Mouse (Mus musculus) c-Kit-positive CD71-negative TER-119-negative erythroid progenitor cells, embryonic 14.5 days (primary cell): ENCODE data around the gene Rem1.
"Not testable (repeated sequence)": the region's sequence is repeated elsewhere in the genome, so short reads cannot be mapped to it uniquely, and the experiment has no call there.

ENCODE experiments used
- DNase-seq: peaks from one replicate; pipeline ENCODE4 v3.0.0-alpha.2; 2013; ENCODE audit warnings: low read depth

The Rem1 gene

GRCm38 (mm10) chr2:152629239-152629638, 2.5 kb downstream of the Rem1 start:
- DNase-seq = no peak

- DNase-seq = no peak
These were observed 3.2 kb downstream of the Rem1 start for GRCm38 (mm10) chr2:152629904-152630303.

- no peak for DNase-seq
These were observed 6.6 kb downstream of the Rem1 start for GRCm38 (mm10) chr2:152633334-152633733.

GRCm38 (mm10) chr2:152634311-152634710, 7.6 kb downstream of the Rem1 start:
- DNase-seq = no peak

GRCm38 (mm10) chr2:152636246-152637005, 9.7 kb downstream of the Rem1 start:
- DNase-seq = no peak

- DNase-seq = no peak
These were observed 10.2 kb downstream of the Rem1 start for GRCm38 (mm10) chr2:152637006-152637322.

GRCm38 (mm10) chr2:152637381-152637780, 10.6 kb downstream of the Rem1 start:
- DNase-seq = no peak

- no peak for DNase-seq
These were observed 12.1 kb downstream of the Rem1 start for GRCm38 (mm10) chr2:152638865-152639264.

GRCm38 (mm10) chr2:152639406-152640113, 12.8 kb downstream of the Rem1 start:
- DNase-seq = no peak

- no peak for DNase-seq
These were observed 26.3 kb downstream of the Rem1 start for GRCm38 (mm10) chr2:152652901-152653620.

- DNase-seq = no peak
These were observed 27.3 kb downstream of the Rem1 start for GRCm38 (mm10) chr2:152653874-152654715.

- no peak for DNase-seq
These were observed 30.6 kb downstream of the Rem1 start for GRCm38 (mm10) chr2:152657398-152657797.

- DNase-seq = no peak
These were observed 34.4 kb downstream of the Rem1 start for GRCm38 (mm10) chr2:152661163-152661562.

GRCm38 (mm10) chr2:152666191-152666590, 39.4 kb downstream of the Rem1 start:
- not testable (repeated sequence) for DNase-seq

GRCm38 (mm10) chr2:152669256-152669638, 42.5 kb downstream of the Rem1 start, which contains the start of gene H13:
TSS of gene H13 (plus strand) at chr2:152669461.
- DNase-seq = peak; percentile 88

- no peak for DNase-seq
These were observed 43.1 kb downstream of the Rem1 start for GRCm38 (mm10) chr2:152669639-152670484.

- DNase-seq = no peak
These were observed 44.4 kb downstream of the Rem1 start for GRCm38 (mm10) chr2:152670983-152671641.

- DNase-seq = peak; percentile 57
These were observed 44.9 kb downstream of the Rem1 start for GRCm38 (mm10) chr2:152671642-152671999.

- no peak for DNase-seq
These were observed 45.4 kb downstream of the Rem1 start for GRCm38 (mm10) chr2:152672166-152672565.

- no peak for DNase-seq
These were observed 47.4 kb downstream of the Rem1 start for GRCm38 (mm10) chr2:152674148-152674547.
